Mouse (Mus musculus): ENCODE measurements around the gene Nadk2. TPM values are rescaled to one million over a fixed set of nuclear protein-coding genes. Genes with fewer than 3 reads are reported as not detected.

Nadk2 gene
- polyA plus RNA-seq (2014; fragmentation: Nextera tagmentation; extraction: Ambion mirVana): 122 and 148 TPM in 2 replicates

GRCm38 (mm10) chr15:9070912-9071555, at the start of gene Nadk2:
TSS of gene Nadk2 (plus strand) at chr15:9071260.
- ATAC-seq (replicated peaks; ENCODE audit: low FRiP score): peak; percentile 92
- H3K4me1 ChIP-seq (replicated peaks; ENCODE audit: control insufficient read depth, insufficient read depth, low read length): peaks cover 29% of the 10 kb centered on the region
- WGBS: under 1% methylated on average over 51 of the region's 54 CpGs
- peak; percentile 97 for DNase-seq (ENCODE audit: low spot score)
- no peaks in the 10 kb centered on the region for H3K9me3 ChIP-seq (ENCODE audit: control insufficient read depth, low read length)
- no peaks in the 10 kb centered on the region for H3K27me3 ChIP-seq (replicated peaks; ENCODE audit: control insufficient read depth, insufficient read depth, low read length)
- H3K36me3 ChIP-seq (ENCODE audit: control insufficient read depth, insufficient read depth, low read length): peaks cover 5% of the 10 kb centered on the region; the same call in 1 of the 2 replicates
- peak within 1 kb of the TSS; percentile 95 for H3K27ac ChIP-seq (ENCODE audit: low read depth, low read length)
- peak within 1 kb of the TSS; percentile 99 for H3K4me3 ChIP-seq (ENCODE audit: low read depth, low read length)
- peak within 1 kb of the TSS; percentile 79 for H3K4me2 ChIP-seq
- peak within 1 kb of the TSS; percentile 95 for H3K9ac ChIP-seq (ENCODE audit: low read depth, low read length)

DNA sequence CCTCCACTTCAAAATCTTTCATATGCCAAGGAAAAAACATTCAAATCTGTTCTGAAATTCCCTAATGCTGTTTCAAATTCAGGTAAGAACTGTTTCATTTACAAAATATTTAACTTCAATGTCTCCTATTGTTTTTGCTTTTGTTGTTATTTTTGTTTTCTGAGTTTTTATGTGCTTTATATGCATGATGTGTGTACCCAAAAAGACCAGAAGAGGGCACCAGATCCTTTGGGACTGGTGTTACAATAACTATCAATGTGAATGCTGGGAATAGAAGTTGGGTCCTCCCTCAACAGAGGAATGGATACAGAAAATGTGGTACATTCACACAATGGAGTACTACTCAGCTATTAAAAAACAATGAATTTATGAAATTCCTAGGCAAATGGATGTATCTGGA, 15.4 kb upstream of the Nadk2 start:
- H3K9me3 ChIP-seq (ENCODE audit: control insufficient read depth, low read length): no peaks in the 10 kb centered on the region
- H3K4me1 ChIP-seq (replicated peaks; ENCODE audit: control insufficient read depth, insufficient read depth, low read length): no peaks in the 10 kb centered on the region
- ATAC-seq (replicated peaks; ENCODE audit: low FRiP score) (no peak), DNase-seq (ENCODE audit: low spot score) (no peak)
- no peak overlapping the region for H3K4me3 ChIP-seq (ENCODE audit: low read depth, low read length)
- H3K27ac ChIP-seq (ENCODE audit: low read depth, low read length): no peak overlapping the region
- no peaks in the 10 kb centered on the region for H3K36me3 ChIP-seq (ENCODE audit: control insufficient read depth, insufficient read depth, low read length)
- H3K9ac ChIP-seq (ENCODE audit: low read depth, low read length): no peak overlapping the region
- no peak overlapping the region for H3K4me2 ChIP-seq
- no peaks in the 10 kb centered on the region for H3K27me3 ChIP-seq (replicated peaks; ENCODE audit: control insufficient read depth, insufficient read depth, low read length)

GRCm38 (mm10) chr15:9059856-9060255, 11.2 kb upstream of the Nadk2 start:
- 79% methylated on average over 2 of the region's 2 CpGs for WGBS
- no peak for ATAC-seq (replicated peaks; ENCODE audit: low FRiP score)
- Histone ChIP-seq H3K4me2 (no peak overlapping the region), H3K9me3 (ENCODE audit: control insufficient read depth, low read length) (no peaks in the 10 kb centered on the region), H3K27me3 (replicated peaks; ENCODE audit: control insufficient read depth, insufficient read depth, low read length) (no peaks in the 10 kb centered on the region), H3K9ac (ENCODE audit: low read depth, low read length) (no peak overlapping the region), H3K36me3 (ENCODE audit: control insufficient read depth, insufficient read depth, low read length) (no peaks in the 10 kb centered on the region), H3K4me3 (ENCODE audit: low read depth, low read length) (no peak overlapping the region), H3K27ac (ENCODE audit: low read depth, low read length) (no peak overlapping the region), H3K4me1 (replicated peaks; ENCODE audit: control insufficient read depth, insufficient read depth, low read length) (no peaks in the 10 kb centered on the region)
- no peak for DNase-seq (ENCODE audit: low spot score)

- no peaks in the 10 kb centered on the region for H3K36me3 ChIP-seq (ENCODE audit: control insufficient read depth, insufficient read depth, low read length)
- H3K4me2 ChIP-seq: no peak overlapping the region
- no peaks in the 10 kb centered on the region for H3K4me1 ChIP-seq (replicated peaks; ENCODE audit: control insufficient read depth, insufficient read depth, low read length)
- H3K27ac ChIP-seq (ENCODE audit: low read depth, low read length): no peak overlapping the region
- no peaks in the 10 kb centered on the region for H3K27me3 ChIP-seq (replicated peaks; ENCODE audit: control insufficient read depth, insufficient read depth, low read length)
- H3K9me3 ChIP-seq (ENCODE audit: control insufficient read depth, low read length): no peaks in the 10 kb centered on the region
- no peak overlapping the region for H3K4me3 ChIP-seq (ENCODE audit: low read depth, low read length)
- WGBS: 81% methylated on average over 7 of the region's 7 CpGs
- DNase-seq (ENCODE audit: low spot score) (no peak), ATAC-seq (replicated peaks; ENCODE audit: low FRiP score) (no peak)
- no peak overlapping the region for H3K9ac ChIP-seq (ENCODE audit: low read depth, low read length)
Measured at GRCm38 (mm10) chr15:9061150-9061882, 9.7 kb upstream of the Nadk2 start.

- Histone ChIP-seq H3K9ac (ENCODE audit: low read depth, low read length) (no peak overlapping the region), H3K36me3 (ENCODE audit: control insufficient read depth, insufficient read depth, low read length) (no peaks in the 10 kb centered on the region), H3K4me1 (replicated peaks; ENCODE audit: control insufficient read depth, insufficient read depth, low read length) (peaks cover 10% of the 10 kb centered on the region), H3K4me3 (ENCODE audit: low read depth, low read length) (no peak overlapping the region), H3K4me2 (peak overlapping the region; percentile 33), H3K27me3 (replicated peaks; ENCODE audit: control insufficient read depth, insufficient read depth, low read length) (no peaks in the 10 kb centered on the region), H3K27ac (ENCODE audit: low read depth, low read length) (peak overlapping the region; percentile 59), H3K9me3 (ENCODE audit: control insufficient read depth, low read length) (no peaks in the 10 kb centered on the region)
- WGBS: 71% methylated on average over 4 of the region's 4 CpGs
- DNase-seq (ENCODE audit: low spot score): no peak
- ATAC-seq (replicated peaks; ENCODE audit: low FRiP score): no peak
Measured at GRCm38 (mm10) chr15:9068881-9069280, 2.2 kb upstream of the Nadk2 start.

DNA sequence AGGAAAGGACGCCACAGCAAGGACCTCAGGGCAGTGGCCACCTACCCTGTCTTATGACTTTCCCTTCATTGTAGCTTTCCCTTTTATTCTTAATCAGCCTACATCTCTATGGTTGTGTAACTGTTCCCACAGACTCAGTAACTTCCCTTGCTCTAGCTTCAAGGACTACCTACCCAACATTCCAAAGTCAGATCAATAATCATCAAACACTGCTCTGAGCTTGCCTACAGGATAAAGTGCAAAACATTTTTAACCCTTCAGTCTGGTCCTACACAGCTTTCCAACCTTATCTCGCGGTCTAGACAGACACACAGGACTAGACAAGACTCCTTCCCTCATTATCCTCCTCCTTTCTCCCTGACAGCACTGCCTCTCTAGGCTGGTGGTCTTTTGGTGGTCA, 707 bp upstream of the Nadk2 start:
- peaks cover 2% of the 10 kb centered on the region; the same call in 1 of the 2 replicates for H3K36me3 ChIP-seq (ENCODE audit: control insufficient read depth, insufficient read depth, low read length)
- H3K4me1 ChIP-seq (replicated peaks; ENCODE audit: control insufficient read depth, insufficient read depth, low read length): peaks cover 23% of the 10 kb centered on the region
- peak overlapping the region; percentile 95 for H3K27ac ChIP-seq (ENCODE audit: low read depth, low read length)
- ATAC-seq (replicated peaks; ENCODE audit: low FRiP score): peak; percentile 20; the same call in 1 of the 2 replicates
- H3K4me3 ChIP-seq (ENCODE audit: low read depth, low read length): peak overlapping the region; percentile 99
- DNase-seq (ENCODE audit: low spot score): no peak
- no peaks in the 10 kb centered on the region for H3K9me3 ChIP-seq (ENCODE audit: control insufficient read depth, low read length)
- no peaks in the 10 kb centered on the region for H3K27me3 ChIP-seq (replicated peaks; ENCODE audit: control insufficient read depth, insufficient read depth, low read length)
- peak overlapping the region; percentile 76 for H3K4me2 ChIP-seq
- 3% methylated on average over 3 of the region's 3 CpGs for WGBS
- H3K9ac ChIP-seq (ENCODE audit: low read depth, low read length): peak overlapping the region; percentile 77

DNA sequence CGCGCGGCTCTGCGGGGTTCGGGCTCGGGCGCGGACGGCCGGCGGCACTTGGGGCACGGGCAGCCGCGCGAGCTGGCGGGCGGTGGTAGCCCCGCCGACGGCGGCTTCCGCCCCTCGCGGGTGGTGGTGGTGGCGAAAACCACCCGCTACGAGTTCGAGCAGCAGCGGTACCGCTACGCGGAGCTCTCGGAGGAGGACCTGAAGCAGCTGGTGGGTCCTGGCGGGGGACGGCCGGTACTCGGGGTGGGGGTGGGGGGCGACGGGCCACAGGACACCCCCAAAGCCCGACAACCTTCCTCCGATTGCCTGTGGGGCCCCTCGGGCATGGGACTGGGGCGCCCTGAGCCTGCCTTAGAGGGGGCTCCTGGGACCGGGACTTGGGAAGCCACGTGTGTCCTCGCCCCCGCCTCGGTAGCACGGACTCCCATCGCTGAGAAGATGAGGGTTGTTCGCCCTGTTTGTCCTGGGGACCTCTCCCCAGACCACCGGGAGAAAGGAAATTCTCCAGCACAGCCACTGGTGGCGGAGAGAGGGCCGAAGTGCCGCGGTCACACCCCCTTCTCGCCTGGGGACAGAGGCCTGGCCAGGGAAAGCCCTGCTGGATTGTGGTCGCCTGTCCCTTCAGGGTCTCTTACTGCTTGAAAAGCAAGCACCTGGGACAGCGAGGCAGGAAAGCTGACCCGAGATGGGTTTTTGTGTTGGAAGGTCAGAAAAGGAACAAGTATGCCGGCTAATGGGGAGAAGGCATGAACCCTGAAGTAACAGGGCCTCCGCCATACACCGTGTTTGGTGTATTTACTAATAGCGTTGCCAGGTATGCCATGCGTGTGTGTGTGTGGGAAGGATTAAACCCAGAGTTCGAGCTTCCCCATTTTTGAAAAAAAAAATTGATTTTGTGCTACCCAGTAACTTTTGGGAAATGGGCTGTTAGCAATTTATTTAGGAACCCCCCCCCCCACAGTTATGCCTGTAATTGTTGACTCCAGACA, 790 bp downstream of the Nadk2 start:
- no peak for ATAC-seq (replicated peaks; ENCODE audit: low FRiP score)
- 1% methylated on average over 66 of the region's 66 CpGs for WGBS
- no peaks in the 10 kb centered on the region for H3K27me3 ChIP-seq (replicated peaks; ENCODE audit: control insufficient read depth, insufficient read depth, low read length)
- peaks cover 5% of the 10 kb centered on the region; the same call in 1 of the 2 replicates for H3K36me3 ChIP-seq (ENCODE audit: control insufficient read depth, insufficient read depth, low read length)
- peak overlapping the region; percentile 79 for H3K4me2 ChIP-seq
- peak overlapping the region; percentile 99 for H3K4me3 ChIP-seq (ENCODE audit: low read depth, low read length)
- H3K27ac ChIP-seq (ENCODE audit: low read depth, low read length): peak overlapping the region; percentile 94
- no peaks in the 10 kb centered on the region for H3K9me3 ChIP-seq (ENCODE audit: control insufficient read depth, low read length)
- peak; percentile 72 for DNase-seq (ENCODE audit: low spot score)
- peaks cover 37% of the 10 kb centered on the region for H3K4me1 ChIP-seq (replicated peaks; ENCODE audit: control insufficient read depth, insufficient read depth, low read length)
- H3K9ac ChIP-seq (ENCODE audit: low read depth, low read length): peak overlapping the region; percentile 95

DNA sequence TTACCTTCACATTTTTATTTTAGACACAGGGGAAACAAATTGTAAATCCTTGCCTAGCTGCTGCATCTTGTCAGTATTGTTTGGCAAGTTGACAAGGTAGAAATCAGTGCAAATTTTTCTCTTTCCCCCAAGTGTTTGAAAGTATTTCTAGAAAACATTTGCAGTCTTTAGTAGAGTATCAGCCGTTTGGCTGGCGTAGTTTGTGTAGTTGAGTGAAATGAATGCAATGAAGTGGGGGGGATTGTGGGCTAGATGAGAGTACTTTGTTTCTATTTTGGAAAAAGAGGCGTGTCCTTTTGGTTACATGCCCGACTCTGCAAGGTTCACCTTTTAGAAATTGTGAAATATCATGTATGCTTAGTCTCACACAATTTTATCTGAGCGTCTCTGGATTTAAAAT, 1.6 kb downstream of the Nadk2 start:
- no peak for ATAC-seq (replicated peaks; ENCODE audit: low FRiP score)

More for the DNA sequence above, 1.6 kb downstream of the Nadk2 start:
- H3K4me3 ChIP-seq (ENCODE audit: low read depth, low read length): peak overlapping the region; percentile 99
- peak overlapping the region; percentile 95 for H3K9ac ChIP-seq (ENCODE audit: low read depth, low read length)
- peak overlapping the region; percentile 94 for H3K27ac ChIP-seq (ENCODE audit: low read depth, low read length)
- no peak for DNase-seq (ENCODE audit: low spot score)
- H3K4me2 ChIP-seq: peak overlapping the region; percentile 79
- no peaks in the 10 kb centered on the region for H3K9me3 ChIP-seq (ENCODE audit: control insufficient read depth, low read length)
- peaks cover 42% of the 10 kb centered on the region for H3K4me1 ChIP-seq (replicated peaks; ENCODE audit: control insufficient read depth, insufficient read depth, low read length)
- peaks cover 5% of the 10 kb centered on the region; the same call in 1 of the 2 replicates for H3K36me3 ChIP-seq (ENCODE audit: control insufficient read depth, insufficient read depth, low read length)
- WGBS: 13% methylated on average over 5 of the region's 5 CpGs
- H3K27me3 ChIP-seq (replicated peaks; ENCODE audit: control insufficient read depth, insufficient read depth, low read length): no peaks in the 10 kb centered on the region

Measured in liver, embryonic 11.5 days (tissue).